Comparison of ENCODE assay signal across 9 mouse cellular contexts in the genomic region with DNA sequence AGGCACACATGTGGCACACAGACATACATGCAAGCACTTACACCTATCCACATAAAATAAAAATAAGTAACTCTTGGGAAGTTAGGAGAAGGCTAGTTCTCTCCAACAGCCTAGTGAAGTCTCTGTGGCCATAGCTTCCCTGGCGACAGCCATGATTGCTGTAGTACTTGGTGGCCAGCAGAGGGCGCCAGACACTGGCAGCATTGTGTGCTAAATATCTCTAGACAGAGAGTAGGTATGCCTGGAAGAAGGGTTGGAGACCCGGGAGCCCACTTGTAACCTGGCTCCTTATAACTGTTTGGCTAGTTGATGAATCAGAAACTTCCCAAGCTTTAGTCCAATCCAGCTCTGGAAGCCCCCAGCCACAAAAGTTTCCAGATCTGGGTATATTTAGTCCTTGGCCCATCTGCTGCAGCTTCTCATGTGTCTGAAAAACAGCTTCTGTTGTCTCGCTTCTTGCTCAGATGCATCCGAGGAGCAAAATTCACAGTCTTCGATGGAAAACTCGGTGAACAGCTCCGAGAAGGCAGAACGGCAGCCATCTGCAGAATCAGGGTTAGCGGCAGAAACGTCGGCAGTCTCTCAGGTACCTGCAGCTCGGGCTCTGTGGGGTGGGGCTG. TPM values are rescaled to one million over a fixed set of nuclear protein-coding genes. Genes with fewer than 3 reads are reported as not detected.
DNase-seq lines count a peak whose midpoint lies in the region; ATAC-seq and TF ChIP-seq lines count a peak whose summit lies in the region.
"Had no signal": no experiment of that assay in that cellular context is flagged by ENCODE, and none has a peak within 500 bp of the region (broad histone marks: within the 10 kb centered on the region; RNA-seq: fewer than 3 reads in every experiment).

No protein-coding gene starts in this region.

- no peaks in the 10 kb centered on the region for H3K9me3 ChIP-seq in midbrain, embryonic 14.5 days (ENCODE audit: control insufficient read depth, low read length)
- H3K9me3 ChIP-seq in midbrain, embryonic 13.5 days = no peaks in the 10 kb centered on the region
- no peaks in the 10 kb centered on the region for H3K9me3 ChIP-seq in midbrain, postnatal 0 days (ENCODE audit: low read length)

- peaks cover 6% of the 10 kb centered on the region for H3K36me3 ChIP-seq in heart, adult 2 months (ENCODE audit: control insufficient read depth, insufficient read depth, low read length)
- peaks cover 95% of the 10 kb centered on the region for H3K36me3 ChIP-seq in midbrain, embryonic 14.5 days (ENCODE audit: control insufficient read depth, insufficient read depth, low read length)
- peaks cover 90% of the 10 kb centered on the region for H3K36me3 ChIP-seq in midbrain, embryonic 13.5 days
- peaks cover 30% of the 10 kb centered on the region for H3K36me3 ChIP-seq in midbrain, postnatal 0 days (ENCODE audit: insufficient read depth, low read length)

- peak; percentile 61; the same call in 1 of the 2 replicates for TF ChIP-seq EP300 in heart, adult 2 months (IDR thresholded peaks at IDR 0.05; ENCODE audit: insufficient read depth, low read depth, low read length)

- no peaks in the 10 kb centered on the region for H3K79me2 ChIP-seq in heart, adult 2 months (replicated peaks; ENCODE audit: control insufficient read depth, insufficient read depth, low read length)

- 75% methylated on average over 13 of the region's 13 CpGs for WGBS in heart, adult 2 months
- 80% methylated on average over 13 of the region's 13 CpGs for WGBS in midbrain, embryonic 14.5 days
- WGBS in midbrain, embryonic 13.5 days = 79% methylated on average over 13 of the region's 13 CpGs
- 79% methylated on average over 13 of the region's 13 CpGs for WGBS in midbrain, postnatal 0 days

- H3K4me2 ChIP-seq in midbrain, embryonic 14.5 days (ENCODE audit: low read length) = no peak overlapping the region
- no peak overlapping the region for H3K4me2 ChIP-seq in midbrain, embryonic 13.5 days (replicated peaks)
- no peak overlapping the region for H3K4me2 ChIP-seq in midbrain, postnatal 0 days (ENCODE audit: low read depth, low read length, poor library complexity, severe bottlenecking)

- no peak overlapping the region for H3K27ac ChIP-seq in heart, adult 2 months
- no peak overlapping the region for H3K27ac ChIP-seq in midbrain, embryonic 14.5 days (replicated peaks; ENCODE audit: low read depth, low read length)
- H3K27ac ChIP-seq in midbrain, embryonic 13.5 days = no peak overlapping the region
- no peak overlapping the region for H3K27ac ChIP-seq in midbrain, postnatal 0 days (ENCODE audit: low read depth, low read length)
- H3K27ac ChIP-seq: macrophage had no signal

- no peak overlapping the region for H3K9ac ChIP-seq in heart, adult 2 months (ENCODE audit: low read depth, low read length)
- no peak overlapping the region for H3K9ac ChIP-seq in midbrain, embryonic 14.5 days (replicated peaks; ENCODE audit: low read length)
- no peak overlapping the region for H3K9ac ChIP-seq in midbrain, embryonic 13.5 days (replicated peaks)
- H3K9ac ChIP-seq in midbrain, postnatal 0 days (replicated peaks; ENCODE audit: low read length, poor library complexity, severe bottlenecking) = no peak overlapping the region

- H3K4me1 ChIP-seq in heart, adult 2 months (ENCODE audit: control insufficient read depth, insufficient read depth, low read length) = peaks cover 6% of the 10 kb centered on the region
- H3K4me1 ChIP-seq in midbrain, embryonic 14.5 days (ENCODE audit: control insufficient read depth, insufficient read depth, low read length) = no peaks in the 10 kb centered on the region
- no peaks in the 10 kb centered on the region for H3K4me1 ChIP-seq in midbrain, embryonic 13.5 days (replicated peaks)
- H3K4me1 ChIP-seq in midbrain, postnatal 0 days (ENCODE audit: insufficient read depth, low read length) = no peaks in the 10 kb centered on the region

- intact Hi-C loops in heart, adult 2 months (cut with DNase I) = loop anchor here (1.0 to 5.0 kb wide), 2 partner anchors 67 to 117 kb away; a partner anchor contains a TSS
- intact Hi-C loops in heart, postnatal 25 days (cut with DNase I) = loop anchor here (2.0 to 5.0 kb wide), 3 partner anchors 68 to 130 kb away; no protein-coding TSS in a partner anchor

- no peak overlapping the region for H3K4me3 ChIP-seq in heart, adult 2 months
- no peak overlapping the region for H3K4me3 ChIP-seq in midbrain, embryonic 14.5 days (replicated peaks; ENCODE audit: low read depth, low read length)
- H3K4me3 ChIP-seq in midbrain, embryonic 13.5 days (replicated peaks) = no peak overlapping the region
- no peak overlapping the region for H3K4me3 ChIP-seq in midbrain, postnatal 0 days (ENCODE audit: low read depth, low read length)

- TF ChIP-seq POLR2A in heart, adult 2 months (IDR thresholded peaks at IDR 0.05; ENCODE audit: insufficient read depth, low read depth, low read length) = no peak

- peak; percentile 99 for TF ChIP-seq CTCF in heart, adult 2 months (IDR thresholded peaks at IDR 0.05)
- TF ChIP-seq CTCF in midbrain, postnatal 0 days (IDR thresholded peaks at IDR 0.05) = peak; percentile 96

- H3K27me3 ChIP-seq in heart, adult 2 months (ENCODE audit: control insufficient read depth, insufficient read depth, low read length) = no peaks in the 10 kb centered on the region
- no peaks in the 10 kb centered on the region for H3K27me3 ChIP-seq in midbrain, embryonic 14.5 days (ENCODE audit: control insufficient read depth, insufficient read depth, low read length)
- H3K27me3 ChIP-seq in midbrain, embryonic 13.5 days = no peaks in the 10 kb centered on the region
- H3K27me3 ChIP-seq in midbrain, postnatal 0 days (ENCODE audit: insufficient read depth, low read length) = no peaks in the 10 kb centered on the region

- peak; percentile 33 to 61 for DNase-seq in heart, adult 2 months
- no peak for DNase-seq in heart, postnatal 25 days (ENCODE audit: low spot score)
- DNase-seq in midbrain, embryonic 14.5 days = peak; percentile 84
- peak; percentile 57 for DNase-seq in adrenal gland, postnatal 25 days
- DNase-seq in midbrain, postnatal 0 days (ENCODE audit: low spot score) = peak; percentile 77
- no peak for DNase-seq in urinary bladder, adult 18-20 months (ENCODE audit: low spot score in 2 of 2)

- no peak for ATAC-seq in midbrain, embryonic 14.5 days (ENCODE audit: low FRiP score, low TSS enrichment)
- ATAC-seq in midbrain, embryonic 13.5 days = no peak
- peak; percentile 71 to 80; a peak in 2 of 4 replicates for ATAC-seq in hematopoietic stem cell, adult 5-6 weeks (replicated peaks in 1 of 2; ENCODE audit: insufficient read depth in 1 of 2, low FRiP score in 2 of 2, low TSS enrichment in 1 of 2, low read depth in 1 of 2, poor library complexity in 2 of 2, severe bottlenecking in 2 of 2)
- no peak for ATAC-seq in midbrain, postnatal 0 days (ENCODE audit: low FRiP score)

RNA-seq across cellular contexts. Expression of a gene that starts 25.3 kb away (rescaled TPM):
- total RNA-seq in heart, adult 2 months (2021) = 10 to 100 TPM in 1 of 2 experiments, 1 to 10 TPM in 1; 9.2 to 10.3 TPM
- 6.3 and 8.3 TPM in 2 replicates for polyA plus RNA-seq in heart, adult 2 months (2012; rRNA removed)
- total RNA-seq in heart, postnatal 25 days (2021) = 1 to 10 TPM; 8.6 to 9.5 TPM
- polyA plus RNA-seq in midbrain, embryonic 14.5 days (2014; fragmentation: Nextera tagmentation; extraction: Ambion mirVana) = 42.4 and 44.0 TPM in 2 replicates
- 47.8 and 53.0 TPM in 2 replicates for polyA plus RNA-seq in midbrain, embryonic 13.5 days (2015; fragmentation: Nextera tagmentation; extraction: Ambion mirVana)
- 13.7 and 15.4 TPM in 2 replicates for total RNA-seq in adrenal gland, postnatal 25 days (2021)
- 16.3 and 19.4 TPM in 2 replicates for total RNA-seq in hematopoietic stem cell, adult 5-6 weeks (2017)
- total RNA-seq in midbrain, postnatal 0 days (2014; rRNA removed) = 33.5 and 40.7 TPM in 2 replicates
- polyA plus RNA-seq in midbrain, postnatal 0 days (2015; fragmentation: Nextera tagmentation; extraction: Ambion mirVana) = 21.4 and 21.6 TPM in 2 replicates

RNA-seq across cellular contexts. Expression of a gene that starts 25.6 kb away (rescaled TPM):
- 10 to 100 TPM; 27.8 to 27.9 TPM for total RNA-seq in heart, adult 2 months (2021)
- polyA plus RNA-seq in heart, adult 2 months (2012; rRNA removed) = 34.3 and 45.4 TPM in 2 replicates
- 10 to 100 TPM; 23.0 to 25.7 TPM for total RNA-seq in heart, postnatal 25 days (2021)
- 18.7 and 23.0 TPM in 2 replicates for polyA plus RNA-seq in midbrain, embryonic 14.5 days (2014; fragmentation: Nextera tagmentation; extraction: Ambion mirVana)
- polyA plus RNA-seq in midbrain, embryonic 13.5 days (2015; fragmentation: Nextera tagmentation; extraction: Ambion mirVana) = 17.4 and 18.7 TPM in 2 replicates
- total RNA-seq in adrenal gland, postnatal 25 days (2021) = 25.3 and 30.5 TPM in 2 replicates
- total RNA-seq in hematopoietic stem cell, adult 5-6 weeks (2017) = 16.0 and 25.1 TPM in 2 replicates
- 16.6 and 17.9 TPM in 2 replicates for total RNA-seq in midbrain, postnatal 0 days (2014; rRNA removed)
- polyA plus RNA-seq in midbrain, postnatal 0 days (2015; fragmentation: Nextera tagmentation; extraction: Ambion mirVana) = 9.8 and 11.3 TPM in 2 replicates

Comparison
In these comparisons a context has a peak if more than half of its experiments do, and no peak if none do; other contexts are left out.
1. DNase-seq: peak in heart, adult 2 months (2 of 2), midbrain, embryonic 14.5 days (single experiment), adrenal gland, postnatal 25 days (single experiment) and midbrain, postnatal 0 days (single experiment); none in heart, postnatal 25 days (single experiment) and urinary bladder, adult 18-20 months (0 of 2).
2. ATAC-seq: peak in hematopoietic stem cell, adult 5-6 weeks (2 of 2); none in midbrain, embryonic 14.5 days (single experiment), midbrain, embryonic 13.5 days (single experiment) and midbrain, postnatal 0 days (single experiment).